Mouse (Mus musculus): ENCODE data around the gene Dnajb6.

DNA sequence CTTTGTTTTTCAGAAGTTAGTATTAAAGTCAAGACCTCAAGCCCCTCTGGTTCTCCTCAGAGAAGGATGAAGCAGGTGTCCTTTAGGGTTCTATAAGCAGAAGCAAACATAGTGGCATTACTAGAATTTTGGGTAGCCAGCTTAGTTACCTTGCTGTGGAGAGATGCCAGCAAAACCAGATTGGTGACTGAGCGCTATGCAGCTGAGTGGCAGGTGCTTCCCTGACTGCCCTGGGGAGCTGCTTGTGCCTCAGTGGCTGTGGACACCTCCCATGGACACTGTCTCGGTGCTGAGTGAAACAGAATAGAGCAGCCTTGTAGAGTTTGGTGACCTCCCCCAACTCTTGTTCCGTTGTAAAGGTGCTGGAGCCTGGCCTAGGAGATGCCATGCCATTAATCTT is 46.8 kb downstream of the Dnajb6 start:
- TF ChIP-seq CTCF (IDR thresholded peaks at IDR 0.05; ENCODE audit: low read depth) (no peak), EP300 (optimal IDR thresholded peaks at IDR 0.05) (no peak)

All from stomach, postnatal 0 days (tissue).